Mouse (Mus musculus) heart, embryonic 16.5 days (tissue): Measurements from ENCODE around the gene Fbxw4. TPM values are rescaled to one million over a fixed set of nuclear protein-coding genes. Genes with fewer than 3 reads are reported as not detected.

Source experiments
- ATAC-seq: fragments of 200-750 bp; cut with Nextera tagmentation; replicated peaks from 2 replicates; pipeline ENCODE4 v1.8.0; 2017; ENCODE audit warnings: moderate number of reproducible peaks; ENCODE audit not compliant: insufficient read depth, low FRiP score; ENCODE audit errors: extremely low read depth
- H3K27ac ChIP-seq: fragments of 300-500 bp; sonication (generic); 2 replicates; pipeline ENCODE4 v1.5.1; 2014; ENCODE audit warnings: mild to moderate bottlenecking, low read length, control low read depth, moderate library complexity
- H3K27me3 ChIP-seq: fragments of 300-500 bp; sonication (generic); 2 replicates; pipeline ENCODE4 v1.6.1; 2014; ENCODE audit warnings: low read length, mixed read lengths; ENCODE audit not compliant: control insufficient read depth, insufficient read depth
- H3K36me3 ChIP-seq: fragments of 300-500 bp; sonication (generic); 2 replicates; pipeline ENCODE4 v1.6.1; 2014; ENCODE audit not compliant: control insufficient read depth, insufficient read depth
- H3K4me1 ChIP-seq: fragments of 300-500 bp; sonication (generic); 2 replicates; pipeline ENCODE4 v1.6.1; 2014; ENCODE audit warnings: low read length, mixed read lengths; ENCODE audit not compliant: control insufficient read depth, insufficient read depth
- H3K4me2 ChIP-seq: fragments of 300-500 bp; sonication (generic); 2 replicates; pipeline ENCODE4 v1.6.1; 2014; ENCODE audit warnings: low read depth, mild to moderate bottlenecking, control low read depth, low read length
- H3K4me3 ChIP-seq: fragments of 300-500 bp; sonication (generic); 2 replicates; pipeline ENCODE4 v1.5.1; 2014; ENCODE audit warnings: mild to moderate bottlenecking, control low read depth, low read length
- H3K9ac ChIP-seq: fragments of 300-500 bp; sonication (generic); 2 replicates; pipeline ENCODE4 v1.6.1; 2014; ENCODE audit warnings: low read length, control low read depth
- H3K9me3 ChIP-seq: fragments of 300-500 bp; sonication (generic); replicated peaks from 2 replicates; pipeline ENCODE4 v1.6.1; 2016; ENCODE audit warnings: low read length; ENCODE audit not compliant: control insufficient read depth
- WGBS: fragments of 180-500 bp; shearing (Covaris S2); extraction: QIAGEN DNeasy Blood & Tissue Kit; methylation state at CpG from one replicate; pipeline ENCODE4 v1.1.7; 2014; 5-methylcytosine and 5-hydroxymethylcytosine counted together
- polyA plus RNA-seq: library from polyadenylated mRNA; unstranded; fragments of >200 nt; fragmentation: Nextera tagmentation; extraction: Ambion mirVana; gene quantifications from 2 replicates; pipeline ENCODE4 v1.2.1, GENCODE M21; 2015

Gene Fbxw4
- polyA plus RNA-seq, 1 experiment from 2014 or later = 7.1 TPM

- WGBS = 80% methylated on average over 3 of the region's 3 CpGs
- no peaks in the 10 kb centered on the region for H3K27me3 ChIP-seq
- H3K9me3 ChIP-seq = no peaks in the 10 kb centered on the region
- no peaks in the 10 kb centered on the region for H3K36me3 ChIP-seq
- no peak overlapping the region for H3K4me2 ChIP-seq
- H3K27ac ChIP-seq = no peak overlapping the region
- no peak overlapping the region for H3K9ac ChIP-seq
- no peak overlapping the region for H3K4me3 ChIP-seq
- H3K4me1 ChIP-seq = peaks cover 18% of the 10 kb centered on the region
- no peak for ATAC-seq
Observed at GRCm38 (mm10) chr19:45614928-45615327, 45.2 kb downstream of the Fbxw4 start.

GRCm38 (mm10) chr19:45614375-45614774, 45.7 kb downstream of the Fbxw4 start:
- H3K9ac ChIP-seq = no peak overlapping the region
- H3K36me3 ChIP-seq = no peaks in the 10 kb centered on the region
- H3K4me2 ChIP-seq = no peak overlapping the region
- H3K4me1 ChIP-seq = peaks cover 18% of the 10 kb centered on the region
- no peak overlapping the region for H3K4me3 ChIP-seq
- ATAC-seq = no peak
- H3K27ac ChIP-seq = no peak overlapping the region
- 63% methylated on average over 8 of the region's 8 CpGs for WGBS
- no peaks in the 10 kb centered on the region for H3K9me3 ChIP-seq
- H3K27me3 ChIP-seq = no peaks in the 10 kb centered on the region

GRCm38 (mm10) chr19:45610823-45611222, 49.3 kb downstream of the Fbxw4 start:
- Histone ChIP-seq H3K36me3 (no peaks in the 10 kb centered on the region), H3K27ac (no peak overlapping the region), H3K27me3 (no peaks in the 10 kb centered on the region), H3K4me3 (no peak overlapping the region), H3K9me3 (no peaks in the 10 kb centered on the region), H3K4me2 (no peak overlapping the region), H3K9ac (no peak overlapping the region), H3K4me1 (peaks cover 12% of the 10 kb centered on the region)
- no peak for ATAC-seq
- 77% methylated on average over 5 of the region's 5 CpGs for WGBS

GRCm38 (mm10) chr19:45608648-45609339, 51.3 kb downstream of the Fbxw4 start:
- H3K36me3 ChIP-seq = no peaks in the 10 kb centered on the region
- H3K4me2 ChIP-seq = no peak overlapping the region
- no peak overlapping the region for H3K9ac ChIP-seq
- H3K27me3 ChIP-seq = no peaks in the 10 kb centered on the region
- H3K9me3 ChIP-seq = no peaks in the 10 kb centered on the region
- no peak for ATAC-seq
- 86% methylated on average over 13 of the region's 13 CpGs for WGBS
- H3K4me3 ChIP-seq = no peak overlapping the region
- H3K27ac ChIP-seq = no peak overlapping the region
- peaks cover 7% of the 10 kb centered on the region; the same call in 1 of the 2 replicates for H3K4me1 ChIP-seq

GRCm38 (mm10) chr19:45607479-45607878, 52.6 kb downstream of the Fbxw4 start:
- 60% methylated on average over 7 of the region's 7 CpGs for WGBS
- Histone ChIP-seq H3K4me3 (no peak overlapping the region), H3K4me1 (peaks cover 7% of the 10 kb centered on the region; the same call in 1 of the 2 replicates), H3K9ac (no peak overlapping the region), H3K9me3 (no peaks in the 10 kb centered on the region), H3K4me2 (no peak overlapping the region), H3K27ac (no peak overlapping the region), H3K27me3 (no peaks in the 10 kb centered on the region), H3K36me3 (no peaks in the 10 kb centered on the region)
- no peak for ATAC-seq

- no peak overlapping the region for H3K9ac ChIP-seq
- H3K27ac ChIP-seq = no peak overlapping the region
- H3K27me3 ChIP-seq = no peaks in the 10 kb centered on the region
- WGBS = 93% methylated on average over 4 of the region's 4 CpGs
- H3K9me3 ChIP-seq = no peaks in the 10 kb centered on the region
- no peak overlapping the region for H3K4me2 ChIP-seq
- H3K36me3 ChIP-seq = peaks cover 6% of the 10 kb centered on the region; the same call in 1 of the 2 replicates
- H3K4me3 ChIP-seq = no peak overlapping the region
- H3K4me1 ChIP-seq = peaks cover 7% of the 10 kb centered on the region; the same call in 1 of the 2 replicates
- no peak for ATAC-seq
Observed at GRCm38 (mm10) chr19:45606701-45607100, 53.4 kb downstream of the Fbxw4 start.

GRCm38 (mm10) chr19:45602606-45603005, 57.5 kb downstream of the Fbxw4 start:
- ATAC-seq = no peak
- no peak overlapping the region for H3K27ac ChIP-seq

GRCm38 (mm10) chr19:45597106-45597505, 63.0 kb downstream of the Fbxw4 start:
- Histone ChIP-seq H3K27me3 (no peaks in the 10 kb centered on the region), H3K27ac (no peak overlapping the region), H3K9ac (no peak overlapping the region), H3K4me3 (no peak overlapping the region), H3K4me1 (peaks cover 2% of the 10 kb centered on the region), H3K36me3 (peaks cover 9% of the 10 kb centered on the region; the same call in 1 of the 2 replicates), H3K4me2 (no peak overlapping the region), H3K9me3 (no peaks in the 10 kb centered on the region)
- no peak for ATAC-seq
- WGBS = 85% methylated on average over 4 of the region's 4 CpGs

More at GRCm38 (mm10) chr19:45602606-45603005, 57.5 kb downstream of the Fbxw4 start:
- no peaks in the 10 kb centered on the region for H3K9me3 ChIP-seq
- peaks cover 7% of the 10 kb centered on the region; the same call in 1 of the 2 replicates for H3K4me1 ChIP-seq
- no peak overlapping the region for H3K4me2 ChIP-seq
- no peak overlapping the region for H3K4me3 ChIP-seq
- H3K27me3 ChIP-seq = no peaks in the 10 kb centered on the region
- peaks cover 12% of the 10 kb centered on the region; the same call in 1 of the 2 replicates for H3K36me3 ChIP-seq
- no peak overlapping the region for H3K9ac ChIP-seq
- WGBS = 70% methylated on average over 5 of the region's 5 CpGs

GRCm38 (mm10) chr19:45596434-45596833, 63.7 kb downstream of the Fbxw4 start:
- peaks cover 9% of the 10 kb centered on the region for H3K4me1 ChIP-seq
- H3K36me3 ChIP-seq = peaks cover 6% of the 10 kb centered on the region; the same call in 1 of the 2 replicates
- no peak overlapping the region for H3K4me2 ChIP-seq
- H3K9me3 ChIP-seq = no peaks in the 10 kb centered on the region
- no peak overlapping the region for H3K27ac ChIP-seq
- no peak overlapping the region for H3K9ac ChIP-seq
- 91% methylated on average over 6 of the region's 6 CpGs for WGBS
- no peak overlapping the region for H3K4me3 ChIP-seq
- no peak for ATAC-seq
- H3K27me3 ChIP-seq = no peaks in the 10 kb centered on the region
